Mouse (Mus musculus) liver, embryonic 14.5 days (tissue): ENCODE data around the gene Hoxb8.

ENCODE experiments used
- CTCF ChIP-seq: IDR thresholded peaks from 2 replicates; pipeline ENCODE4 v1.5.1; 2016; ENCODE audit warnings: antibody characterized with exemption, low read depth, control low read depth
- EP300 ChIP-seq: IDR thresholded peaks from 2 replicates; pipeline ENCODE4 v1.6.1; 2016; ENCODE audit warnings: antibody characterized with exemption, low read depth

GRCm38 (mm10) chr11:96252541-96253120 is 29.1 kb upstream of the Hoxb8 start:
- TF ChIP-seq CTCF (no peak), EP300 (no peak)
